Mouse (Mus musculus): ENCODE results near the gene Ppara. TPM values are rescaled to one million over a fixed set of nuclear protein-coding genes. Genes with fewer than 3 reads are reported as not detected.

Ppara gene
- 8.7 and 12.2 TPM in 2 replicates for polyA plus RNA-seq (2015; fragmentation: Nextera tagmentation; extraction: Ambion mirVana)

GRCm38 (mm10) chr15:85734571-85735033 is at the start of gene Ppara:
TSS of gene Ppara (plus strand) at chr15:85734983.
- peaks cover 4% of the 10 kb centered on the region; the same call in 1 of the 2 replicates for H3K4me1 ChIP-seq (ENCODE audit: control insufficient read depth, insufficient read depth, low read length)
- H3K4me3 ChIP-seq (replicated peaks; ENCODE audit: low read length): peak within 1 kb of the TSS; percentile 73
- ATAC-seq (ENCODE audit: insufficient read depth, low FRiP score): peak; percentile 24; the same call in 1 of the 2 replicates
- H3K4me2 ChIP-seq (ENCODE audit: low read depth, low read length): peak within 1 kb of the TSS; percentile 86
- no peaks in the 10 kb centered on the region for H3K36me3 ChIP-seq (ENCODE audit: control insufficient read depth, insufficient read depth, low read length)
- H3K27me3 ChIP-seq (ENCODE audit: control insufficient read depth, insufficient read depth, low read length): peaks cover 12% of the 10 kb centered on the region
- H3K9ac ChIP-seq (ENCODE audit: low read length): peak within 1 kb of the TSS; percentile 81
- 4% methylated on average over 28 of the region's 28 CpGs for WGBS
- no peaks in the 10 kb centered on the region for H3K9me3 ChIP-seq (replicated peaks; ENCODE audit: control insufficient read depth, low read length)
- peak within 1 kb of the TSS; percentile 56 for H3K27ac ChIP-seq (ENCODE audit: low read length)

- Histone ChIP-seq H3K36me3 (ENCODE audit: control insufficient read depth, insufficient read depth, low read length) (peaks cover 12% of the 10 kb centered on the region; the same call in 1 of the 2 replicates), H3K4me2 (ENCODE audit: low read depth, low read length) (peak overlapping the region; percentile 15; the same call in 1 of the 2 replicates)
Observed at GRCm38 (mm10) chr15:85686641-85687395, 48.0 kb upstream of the Ppara start.

GRCm38 (mm10) chr15:85687630-85688410 is 47.0 kb upstream of the Ppara start:
- Histone ChIP-seq H3K27me3 (ENCODE audit: control insufficient read depth, insufficient read depth, low read length) (no peaks in the 10 kb centered on the region), H3K4me3 (replicated peaks; ENCODE audit: low read length) (no peak overlapping the region), H3K27ac (ENCODE audit: low read length) (peak overlapping the region; percentile 88), H3K4me1 (ENCODE audit: control insufficient read depth, insufficient read depth, low read length) (peaks cover 41% of the 10 kb centered on the region), H3K9ac (ENCODE audit: low read length) (peak overlapping the region; percentile 50), H3K4me2 (ENCODE audit: low read depth, low read length) (peak overlapping the region; percentile 15; the same call in 1 of the 2 replicates), H3K36me3 (ENCODE audit: control insufficient read depth, insufficient read depth, low read length) (peaks cover 12% of the 10 kb centered on the region; the same call in 1 of the 2 replicates), H3K9me3 (replicated peaks; ENCODE audit: control insufficient read depth, low read length) (no peaks in the 10 kb centered on the region)
- WGBS: 63% methylated on average over 15 of the region's 15 CpGs
- no peak for ATAC-seq (ENCODE audit: insufficient read depth, low FRiP score)

More at GRCm38 (mm10) chr15:85686641-85687395, 48.0 kb upstream of the Ppara start:
- Histone ChIP-seq H3K4me1 (ENCODE audit: control insufficient read depth, insufficient read depth, low read length) (peaks cover 42% of the 10 kb centered on the region), H3K9me3 (replicated peaks; ENCODE audit: control insufficient read depth, low read length) (no peaks in the 10 kb centered on the region), H3K27me3 (ENCODE audit: control insufficient read depth, insufficient read depth, low read length) (no peaks in the 10 kb centered on the region), H3K4me3 (replicated peaks; ENCODE audit: low read length) (no peak overlapping the region), H3K9ac (ENCODE audit: low read length) (peak overlapping the region; percentile 50), H3K27ac (ENCODE audit: low read length) (peak overlapping the region; percentile 88)
- WGBS: 51% methylated on average over 11 of the region's 11 CpGs
- ATAC-seq (ENCODE audit: insufficient read depth, low FRiP score): peak; percentile 90

GRCm38 (mm10) chr15:85688734-85689133 is 46.0 kb upstream of the Ppara start:
- Histone ChIP-seq H3K4me3 (replicated peaks; ENCODE audit: low read length) (no peak overlapping the region), H3K9me3 (replicated peaks; ENCODE audit: control insufficient read depth, low read length) (no peaks in the 10 kb centered on the region), H3K36me3 (ENCODE audit: control insufficient read depth, insufficient read depth, low read length) (peaks cover 17% of the 10 kb centered on the region), H3K9ac (ENCODE audit: low read length) (no peak overlapping the region), H3K4me1 (ENCODE audit: control insufficient read depth, insufficient read depth, low read length) (peaks cover 40% of the 10 kb centered on the region), H3K27me3 (ENCODE audit: control insufficient read depth, insufficient read depth, low read length) (no peaks in the 10 kb centered on the region), H3K27ac (ENCODE audit: low read length) (no peak overlapping the region), H3K4me2 (ENCODE audit: low read depth, low read length) (no peak overlapping the region)
- ATAC-seq (ENCODE audit: insufficient read depth, low FRiP score): no peak
- 79% methylated on average over 6 of the region's 6 CpGs for WGBS

- Histone ChIP-seq H3K36me3 (ENCODE audit: control insufficient read depth, insufficient read depth, low read length) (peaks cover 21% of the 10 kb centered on the region), H3K27ac (ENCODE audit: low read length) (no peak overlapping the region), H3K9me3 (replicated peaks; ENCODE audit: control insufficient read depth, low read length) (no peaks in the 10 kb centered on the region), H3K4me3 (replicated peaks; ENCODE audit: low read length) (no peak overlapping the region), H3K9ac (ENCODE audit: low read length) (no peak overlapping the region), H3K4me1 (ENCODE audit: control insufficient read depth, insufficient read depth, low read length) (peaks cover 36% of the 10 kb centered on the region), H3K27me3 (ENCODE audit: control insufficient read depth, insufficient read depth, low read length) (no peaks in the 10 kb centered on the region), H3K4me2 (ENCODE audit: low read depth, low read length) (no peak overlapping the region)
- 90% methylated on average over 6 of the region's 6 CpGs for WGBS
- ATAC-seq (ENCODE audit: insufficient read depth, low FRiP score): no peak
Observed at GRCm38 (mm10) chr15:85689523-85689922, 45.3 kb upstream of the Ppara start.

- WGBS: 82% methylated on average over 6 of the region's 6 CpGs
- Histone ChIP-seq H3K27ac (ENCODE audit: low read length) (no peak overlapping the region), H3K27me3 (ENCODE audit: control insufficient read depth, insufficient read depth, low read length) (no peaks in the 10 kb centered on the region), H3K4me2 (ENCODE audit: low read depth, low read length) (no peak overlapping the region), H3K4me1 (ENCODE audit: control insufficient read depth, insufficient read depth, low read length) (peaks cover 31% of the 10 kb centered on the region), H3K9me3 (replicated peaks; ENCODE audit: control insufficient read depth, low read length) (no peaks in the 10 kb centered on the region), H3K9ac (ENCODE audit: low read length) (no peak overlapping the region), H3K4me3 (replicated peaks; ENCODE audit: low read length) (no peak overlapping the region), H3K36me3 (ENCODE audit: control insufficient read depth, insufficient read depth, low read length) (peaks cover 26% of the 10 kb centered on the region)
- no peak for ATAC-seq (ENCODE audit: insufficient read depth, low FRiP score)
Observed at GRCm38 (mm10) chr15:85690058-85690457, 44.7 kb upstream of the Ppara start.

GRCm38 (mm10) chr15:85690875-85691274 is 43.9 kb upstream of the Ppara start:
- H3K4me3 ChIP-seq (replicated peaks; ENCODE audit: low read length): no peak overlapping the region
- no peaks in the 10 kb centered on the region for H3K27me3 ChIP-seq (ENCODE audit: control insufficient read depth, insufficient read depth, low read length)
- no peak for ATAC-seq (ENCODE audit: insufficient read depth, low FRiP score)
- H3K4me1 ChIP-seq (ENCODE audit: control insufficient read depth, insufficient read depth, low read length): peaks cover 23% of the 10 kb centered on the region
- no peak overlapping the region for H3K4me2 ChIP-seq (ENCODE audit: low read depth, low read length)
- no peak overlapping the region for H3K9ac ChIP-seq (ENCODE audit: low read length)
- H3K27ac ChIP-seq (ENCODE audit: low read length): no peak overlapping the region
- H3K36me3 ChIP-seq (ENCODE audit: control insufficient read depth, insufficient read depth, low read length): peaks cover 32% of the 10 kb centered on the region
- 91% methylated on average over 5 of the region's 5 CpGs for WGBS
- no peaks in the 10 kb centered on the region for H3K9me3 ChIP-seq (replicated peaks; ENCODE audit: control insufficient read depth, low read length)

GRCm38 (mm10) chr15:85693115-85693514 is 41.7 kb upstream of the Ppara start:
- no peak for ATAC-seq (ENCODE audit: insufficient read depth, low FRiP score)
- Histone ChIP-seq H3K27me3 (ENCODE audit: control insufficient read depth, insufficient read depth, low read length) (no peaks in the 10 kb centered on the region), H3K4me2 (ENCODE audit: low read depth, low read length) (no peak overlapping the region), H3K36me3 (ENCODE audit: control insufficient read depth, insufficient read depth, low read length) (peaks cover 35% of the 10 kb centered on the region), H3K27ac (ENCODE audit: low read length) (no peak overlapping the region), H3K4me3 (replicated peaks; ENCODE audit: low read length) (no peak overlapping the region), H3K4me1 (ENCODE audit: control insufficient read depth, insufficient read depth, low read length) (peaks cover under 1% of the 10 kb centered on the region; the same call in 1 of the 2 replicates), H3K9me3 (replicated peaks; ENCODE audit: control insufficient read depth, low read length) (no peaks in the 10 kb centered on the region), H3K9ac (ENCODE audit: low read length) (no peak overlapping the region)
- 88% methylated on average over 3 of the region's 3 CpGs for WGBS

- H3K27ac ChIP-seq (ENCODE audit: low read length): no peak overlapping the region
- no peaks in the 10 kb centered on the region for H3K4me1 ChIP-seq (ENCODE audit: control insufficient read depth, insufficient read depth, low read length)
- peaks cover 38% of the 10 kb centered on the region for H3K36me3 ChIP-seq (ENCODE audit: control insufficient read depth, insufficient read depth, low read length)
- no peaks in the 10 kb centered on the region for H3K27me3 ChIP-seq (ENCODE audit: control insufficient read depth, insufficient read depth, low read length)
- no peaks in the 10 kb centered on the region for H3K9me3 ChIP-seq (replicated peaks; ENCODE audit: control insufficient read depth, low read length)
- no peak for ATAC-seq (ENCODE audit: insufficient read depth, low FRiP score)
- 82% methylated on average over 2 of the region's 2 CpGs for WGBS
- no peak overlapping the region for H3K9ac ChIP-seq (ENCODE audit: low read length)
- no peak overlapping the region for H3K4me3 ChIP-seq (replicated peaks; ENCODE audit: low read length)
- H3K4me2 ChIP-seq (ENCODE audit: low read depth, low read length): no peak overlapping the region
Observed at GRCm38 (mm10) chr15:85693819-85694218, 41.0 kb upstream of the Ppara start.
